Mouse (Mus musculus): ENCODE measurements around the gene Gm20388. TPM values are rescaled to one million over a fixed set of nuclear protein-coding genes. Genes with fewer than 3 reads are reported as not detected.

The Gm20388 gene
- total and polyA plus RNA-seq, 3 experiments: 0.02 to 0.05 TPM; not detected in 1

DNA sequence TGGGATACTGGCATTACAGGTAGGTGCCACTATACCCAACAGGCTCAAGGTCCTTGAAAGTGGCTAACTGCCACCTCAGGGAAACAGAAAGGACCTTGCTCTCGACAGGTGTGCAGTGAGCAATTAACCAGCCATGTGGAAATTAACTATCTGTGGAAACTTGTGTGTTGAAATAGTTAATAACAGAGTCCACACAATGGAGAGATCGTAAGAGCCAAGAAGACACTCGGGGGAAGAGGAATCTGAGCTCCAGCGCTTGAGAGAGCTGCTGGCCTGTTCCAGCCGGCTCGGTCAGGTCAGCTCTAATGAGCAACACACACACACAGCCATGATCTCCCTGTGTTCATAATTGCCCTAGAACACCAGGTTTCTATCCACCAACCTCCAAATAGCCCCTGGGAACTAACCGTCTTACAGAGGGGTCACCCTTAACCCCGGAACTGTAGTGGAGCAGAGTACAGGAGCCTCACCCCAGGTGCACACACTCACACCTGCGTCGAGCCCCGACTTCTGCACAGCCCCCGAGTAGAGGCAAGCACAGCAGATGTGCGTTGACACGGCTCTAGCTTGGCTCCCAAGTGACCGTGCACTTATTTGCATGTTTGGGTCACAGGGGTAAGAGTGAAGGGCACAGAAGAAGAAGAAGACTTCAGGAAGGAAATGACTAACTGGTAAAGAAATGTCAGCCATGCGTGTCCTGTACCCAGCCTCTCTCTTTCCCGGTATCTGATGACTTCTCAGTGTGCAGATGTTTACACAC lies 814.4 kb downstream of the Gm20388 start:
- Histone ChIP-seq H3K27me3 (ENCODE audit: insufficient read depth, low read length) (no peaks in the 10 kb centered on the region), H3K4me1 (ENCODE audit: insufficient read depth, low read depth, low read length) (no peaks in the 10 kb centered on the region), H3K36me3 (replicated peaks) (no peaks in the 10 kb centered on the region), H3K9me3 (replicated peaks) (peaks cover 66% of the 10 kb centered on the region), H3K4me3 (ENCODE audit: low read depth, low read length) (no peak overlapping the region)
- ATAC-seq (ENCODE audit: extremely low read depth, insufficient number of reproducible peaks, low FRiP score, poor library complexity, severe bottlenecking) (no peak), DNase-seq (ENCODE audit: low spot score) (no peak)
- TF ChIP-seq TAL1 (conservative IDR thresholded peaks at IDR 0.05; ENCODE audit: low read depth, low read length) (no peak), GATA1 (IDR thresholded peaks at IDR 0.05; ENCODE audit: borderline replicate concordance, low read length) (no peak), GATA2 (IDR thresholded peaks at IDR 0.05; ENCODE audit: borderline replicate concordance, low read depth, low read length) (no peak), POLR2AphosphoS5 (IDR thresholded peaks at IDR 0.05; ENCODE audit: insufficient replicate concordance, low read depth, low read length) (no peak), CTCF (IDR thresholded peaks at IDR 0.05; ENCODE audit: low read depth, low read length) (no peak)

DNA sequence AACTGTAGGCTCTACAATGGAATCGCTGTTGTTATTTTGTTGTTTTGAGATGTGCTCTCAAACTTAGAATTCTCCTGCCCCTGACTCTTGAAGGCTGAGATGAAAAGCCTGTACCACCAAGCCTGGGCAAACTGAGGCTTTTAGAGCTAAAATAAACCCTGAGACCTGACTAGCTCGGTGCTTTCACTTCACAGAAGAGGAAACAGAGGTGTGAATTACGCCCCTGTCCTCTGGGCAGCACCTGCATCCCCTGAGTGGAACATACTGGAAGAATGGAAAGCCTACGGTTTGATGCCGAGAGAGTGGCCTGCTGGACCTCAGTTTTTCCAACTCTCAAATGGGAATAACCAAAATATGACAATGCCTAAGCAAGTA lies 814.9 kb downstream of the Gm20388 start:
- Histone ChIP-seq H3K4me1 (ENCODE audit: insufficient read depth, low read depth, low read length) (no peaks in the 10 kb centered on the region), H3K27me3 (ENCODE audit: insufficient read depth, low read length) (no peaks in the 10 kb centered on the region), H3K4me3 (ENCODE audit: low read depth, low read length) (no peak overlapping the region), H3K9me3 (replicated peaks) (peaks cover 66% of the 10 kb centered on the region), H3K36me3 (replicated peaks) (no peaks in the 10 kb centered on the region)
- no peak for DNase-seq (ENCODE audit: low spot score)
- TF ChIP-seq GATA1 (IDR thresholded peaks at IDR 0.05; ENCODE audit: borderline replicate concordance, low read length) (no peak), POLR2AphosphoS5 (IDR thresholded peaks at IDR 0.05; ENCODE audit: insufficient replicate concordance, low read depth, low read length) (no peak), TAL1 (conservative IDR thresholded peaks at IDR 0.05; ENCODE audit: low read depth, low read length) (no peak), CTCF (IDR thresholded peaks at IDR 0.05; ENCODE audit: low read depth, low read length) (no peak), GATA2 (IDR thresholded peaks at IDR 0.05; ENCODE audit: borderline replicate concordance, low read depth, low read length) (no peak)
- no peak for ATAC-seq (ENCODE audit: extremely low read depth, insufficient number of reproducible peaks, low FRiP score, poor library complexity, severe bottlenecking)

GRCm38 (mm10) chr8:120726051-120726450 lies 815.4 kb downstream of the Gm20388 start:
- no peaks in the 10 kb centered on the region for H3K27me3 ChIP-seq (ENCODE audit: insufficient read depth, low read length)
- ATAC-seq (ENCODE audit: extremely low read depth, insufficient number of reproducible peaks, low FRiP score, poor library complexity, severe bottlenecking) (no peak), DNase-seq (ENCODE audit: low spot score) (no peak)
- H3K36me3 ChIP-seq (replicated peaks): no peaks in the 10 kb centered on the region
- no peaks in the 10 kb centered on the region for H3K4me1 ChIP-seq (ENCODE audit: insufficient read depth, low read depth, low read length)
- peaks cover 63% of the 10 kb centered on the region for H3K9me3 ChIP-seq (replicated peaks)
- H3K4me3 ChIP-seq (ENCODE audit: low read depth, low read length): no peak overlapping the region
- no peak for TF ChIP-seq CTCF (IDR thresholded peaks at IDR 0.05; ENCODE audit: low read depth, low read length)
- TF ChIP-seq GATA2 (IDR thresholded peaks at IDR 0.05; ENCODE audit: borderline replicate concordance, low read depth, low read length): no peak
- TF ChIP-seq POLR2AphosphoS5 (IDR thresholded peaks at IDR 0.05; ENCODE audit: insufficient replicate concordance, low read depth, low read length): no peak
- TF ChIP-seq GATA1 (IDR thresholded peaks at IDR 0.05; ENCODE audit: borderline replicate concordance, low read length): no peak

GRCm38 (mm10) chr8:120728488-120729160 lies 818.0 kb downstream of the Gm20388 start:
- Histone ChIP-seq H3K9me3 (replicated peaks) (peaks cover 66% of the 10 kb centered on the region), H3K36me3 (replicated peaks) (no peaks in the 10 kb centered on the region), H3K4me3 (ENCODE audit: low read depth, low read length) (no peak overlapping the region), H3K27me3 (ENCODE audit: insufficient read depth, low read length) (no peaks in the 10 kb centered on the region), H3K4me1 (ENCODE audit: insufficient read depth, low read depth, low read length) (no peaks in the 10 kb centered on the region)
- ATAC-seq (ENCODE audit: extremely low read depth, insufficient number of reproducible peaks, low FRiP score, poor library complexity, severe bottlenecking) (no peak), DNase-seq (ENCODE audit: low spot score) (no peak)
- TF ChIP-seq CTCF (IDR thresholded peaks at IDR 0.05; ENCODE audit: low read depth, low read length) (no peak), GATA1 (IDR thresholded peaks at IDR 0.05; ENCODE audit: borderline replicate concordance, low read length) (no peak), TAL1 (conservative IDR thresholded peaks at IDR 0.05; ENCODE audit: low read depth, low read length) (no peak), GATA2 (IDR thresholded peaks at IDR 0.05; ENCODE audit: borderline replicate concordance, low read depth, low read length) (no peak), POLR2AphosphoS5 (IDR thresholded peaks at IDR 0.05; ENCODE audit: insufficient replicate concordance, low read depth, low read length) (no peak)

DNA sequence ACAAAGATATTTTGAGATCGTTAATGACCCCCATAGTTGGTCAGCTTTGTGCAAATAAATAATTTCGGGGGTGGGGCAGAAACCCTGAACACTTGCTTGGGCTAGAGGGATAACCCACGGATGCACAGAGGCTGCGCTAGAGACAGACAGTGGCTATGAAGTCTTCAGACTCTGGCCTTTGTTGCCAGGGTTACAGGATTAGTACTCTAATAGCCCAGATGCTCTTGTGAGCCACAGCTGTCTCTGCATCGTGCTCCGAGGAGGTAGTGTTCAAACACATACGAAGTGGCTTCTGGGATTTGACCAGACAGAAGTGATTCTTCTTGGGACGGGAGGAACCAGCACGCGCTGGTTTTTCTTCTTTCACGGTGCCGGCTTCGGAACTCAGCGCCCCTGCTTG lies 820.9 kb downstream of the Gm20388 start:
- no peak for DNase-seq (ENCODE audit: low spot score)
- no peak for TF ChIP-seq GATA1 (IDR thresholded peaks at IDR 0.05; ENCODE audit: borderline replicate concordance, low read length)
- no peak for TF ChIP-seq TAL1 (conservative IDR thresholded peaks at IDR 0.05; ENCODE audit: low read depth, low read length)
- no peak for TF ChIP-seq CTCF (IDR thresholded peaks at IDR 0.05; ENCODE audit: low read depth, low read length)
- TF ChIP-seq POLR2AphosphoS5 (IDR thresholded peaks at IDR 0.05; ENCODE audit: insufficient replicate concordance, low read depth, low read length): no peak
- no peak for TF ChIP-seq GATA2 (IDR thresholded peaks at IDR 0.05; ENCODE audit: borderline replicate concordance, low read depth, low read length)
- no peak for ATAC-seq (ENCODE audit: extremely low read depth, insufficient number of reproducible peaks, low FRiP score, poor library complexity, severe bottlenecking)
- no peaks in the 10 kb centered on the region for H3K27me3 ChIP-seq (ENCODE audit: insufficient read depth, low read length)
- H3K9me3 ChIP-seq (replicated peaks): peaks cover 68% of the 10 kb centered on the region
- H3K36me3 ChIP-seq (replicated peaks): no peaks in the 10 kb centered on the region
- no peak overlapping the region for H3K4me3 ChIP-seq (ENCODE audit: low read depth, low read length)
- H3K4me1 ChIP-seq (ENCODE audit: insufficient read depth, low read depth, low read length): no peaks in the 10 kb centered on the region

DNA sequence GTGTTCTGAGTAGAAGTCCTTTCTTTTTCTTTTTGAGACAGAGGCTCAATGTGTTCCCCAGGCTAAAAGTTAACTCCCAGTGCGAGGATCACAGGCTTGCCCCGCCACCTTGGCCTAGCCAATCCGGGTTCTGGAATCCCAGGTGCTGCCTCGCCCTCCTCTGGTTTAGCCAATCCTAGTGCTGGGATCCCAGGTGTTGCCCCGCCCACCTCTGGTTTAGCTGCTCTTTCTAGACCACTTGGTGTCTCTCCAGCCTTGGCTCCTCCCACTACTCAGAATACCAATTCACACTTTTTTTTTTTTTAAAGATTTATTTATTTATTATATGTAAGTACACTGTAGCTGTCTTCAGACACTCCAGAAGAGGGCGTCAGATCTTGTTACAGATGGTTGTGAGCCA lies 821.4 kb downstream of the Gm20388 start:
- Histone ChIP-seq H3K27me3 (ENCODE audit: insufficient read depth, low read length) (no peaks in the 10 kb centered on the region), H3K4me1 (ENCODE audit: insufficient read depth, low read depth, low read length) (no peaks in the 10 kb centered on the region), H3K9me3 (replicated peaks) (peaks cover 67% of the 10 kb centered on the region), H3K4me3 (ENCODE audit: low read depth, low read length) (no peak overlapping the region), H3K36me3 (replicated peaks) (no peaks in the 10 kb centered on the region)
- no peak for DNase-seq (ENCODE audit: low spot score)
- no peak for ATAC-seq (ENCODE audit: extremely low read depth, insufficient number of reproducible peaks, low FRiP score, poor library complexity, severe bottlenecking)
- no peak for TF ChIP-seq GATA1 (IDR thresholded peaks at IDR 0.05; ENCODE audit: borderline replicate concordance, low read length)
- no peak for TF ChIP-seq TAL1 (conservative IDR thresholded peaks at IDR 0.05; ENCODE audit: low read depth, low read length)
- TF ChIP-seq GATA2 (IDR thresholded peaks at IDR 0.05; ENCODE audit: borderline replicate concordance, low read depth, low read length): no peak
- no peak for TF ChIP-seq CTCF (IDR thresholded peaks at IDR 0.05; ENCODE audit: low read depth, low read length)
- no peak for TF ChIP-seq POLR2AphosphoS5 (IDR thresholded peaks at IDR 0.05; ENCODE audit: insufficient replicate concordance, low read depth, low read length)

Measured in G1E (cell line).